ENCODE assay signal across 16 mouse cellular contexts in genomic region chr8:71291351-71291750, GRCm38 (mm10).
"Had no signal": no experiment of that assay in that cellular context is flagged by ENCODE, and none has a peak within 500 bp of the region (broad histone marks: within the 10 kb centered on the region; RNA-seq: fewer than 3 reads in every experiment).

No protein-coding gene starts in this region.

- ATAC-seq: liver, postnatal 0 days; lung, postnatal 0 days; midbrain, embryonic 13.5 days had no signal

- H3K4me2 ChIP-seq: lung, embryonic 15.5 days; midbrain, embryonic 13.5 days; midbrain, embryonic 15.5 days; neural tube, embryonic 12.5 days; stomach, embryonic 15.5 days had no signal

- DNase-seq: liver, postnatal 0 days; lung, adult 2 months; lung, postnatal 14 days; lung, postnatal 36 days; right cerebral cortex, postnatal 14 days; thymus, adult 2 months; thymus, postnatal 25 days; thymus, postnatal 4 days had no signal

- H3K9me3 ChIP-seq: lung, embryonic 15.5 days; midbrain, embryonic 10.5 days; midbrain, embryonic 13.5 days; midbrain, embryonic 15.5 days; neural tube, embryonic 12.5 days; stomach, embryonic 15.5 days had no signal

- H3K9ac ChIP-seq: liver, postnatal 0 days; lung, embryonic 15.5 days; midbrain, embryonic 13.5 days; midbrain, embryonic 15.5 days; neural tube, embryonic 12.5 days; stomach, embryonic 15.5 days had no signal

- H3K4me3 ChIP-seq: lung, embryonic 15.5 days; midbrain, embryonic 10.5 days; midbrain, embryonic 13.5 days; midbrain, embryonic 15.5 days; neural tube, embryonic 12.5 days; stomach, embryonic 15.5 days had no signal

- H3K4me1 ChIP-seq: midbrain, embryonic 10.5 days; midbrain, embryonic 13.5 days; midbrain, embryonic 15.5 days; neural tube, embryonic 12.5 days; stomach, embryonic 15.5 days had no signal

- H3K27me3 ChIP-seq: lung, embryonic 15.5 days; midbrain, embryonic 13.5 days; midbrain, embryonic 15.5 days; neural tube, embryonic 12.5 days; stomach, embryonic 15.5 days had no signal

- H3K27ac ChIP-seq: lung, embryonic 15.5 days; midbrain, embryonic 10.5 days; midbrain, embryonic 13.5 days; midbrain, embryonic 15.5 days; neural tube, embryonic 12.5 days; stomach, embryonic 15.5 days; stomach, postnatal 0 days had no signal
